Mouse (Mus musculus) yolk sac, embryonic 10.5 days (tissue): Measurements from ENCODE around the gene Rnf181.

Experiments used
- DNase-seq: peaks from one replicate; pipeline ENCODE4 v3.0.0-alpha.2; 2017; ENCODE audit warnings: low spot score

Rnf181 gene

DNA sequence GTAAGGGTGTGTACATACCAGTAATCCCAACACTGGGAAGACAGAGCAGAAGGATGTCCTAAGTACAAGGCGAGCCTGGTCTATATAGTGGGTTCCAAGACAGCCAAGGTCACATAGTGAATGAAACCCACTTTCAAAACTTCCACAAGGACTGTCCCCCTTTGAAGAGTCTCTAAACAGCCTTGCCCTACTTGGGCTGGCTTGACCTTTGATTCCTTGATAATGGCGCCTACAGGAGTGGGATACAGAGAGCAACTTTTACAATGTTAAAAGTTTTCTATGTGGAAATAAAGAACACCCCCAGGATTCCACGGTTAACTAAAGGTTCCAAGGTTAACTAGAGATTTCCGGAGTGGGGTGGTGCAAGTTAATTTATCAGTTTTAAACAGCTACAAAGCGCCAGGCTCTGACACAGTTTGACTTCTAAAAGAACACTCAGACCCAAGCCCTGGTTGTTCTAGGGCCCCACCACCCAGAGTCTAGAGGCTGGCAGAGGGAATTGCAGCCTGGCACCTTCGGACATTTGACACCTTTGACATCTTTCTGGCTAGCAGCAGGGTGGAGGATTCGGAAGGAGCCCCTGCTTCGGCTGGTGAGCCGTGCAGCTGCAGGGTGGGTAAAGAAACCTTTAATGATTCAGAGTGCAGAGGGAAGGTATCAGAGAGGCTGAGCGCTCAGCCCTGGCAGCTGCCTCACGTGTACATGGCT is 6.7 kb downstream of the Rnf181 start:
- DNase-seq, result peak; percentile 64

DNA sequence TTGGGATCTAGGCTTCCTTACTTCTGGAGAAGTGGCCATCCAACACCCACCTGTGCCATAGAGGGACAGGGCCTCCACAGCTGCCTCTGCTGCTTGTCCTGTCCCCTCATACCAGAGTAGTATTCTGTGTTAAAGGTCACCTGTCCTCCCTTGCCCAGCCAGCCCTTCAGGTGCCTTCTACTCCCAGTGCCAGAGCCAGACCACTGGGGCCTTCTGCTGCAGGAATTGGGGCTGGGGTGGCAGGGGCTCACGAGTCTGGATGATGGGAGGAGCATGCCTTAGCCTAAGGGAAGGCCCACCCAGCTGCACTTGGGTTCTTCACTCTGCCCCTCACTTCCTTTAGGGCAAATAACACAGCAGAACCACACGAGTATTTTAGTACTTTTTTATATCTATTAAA is 7.4 kb downstream of the Rnf181 start:
- peak; percentile 55 for DNase-seq

- DNase-seq, result no peak
Measured at GRCm38 (mm10) chr6:72358086-72358764, 8.5 kb downstream of the Rnf181 start.

- DNase-seq, result peak; percentile 63
Measured at GRCm38 (mm10) chr6:72357164-72358079, 9.3 kb downstream of the Rnf181 start.

- peak; percentile 72 for DNase-seq
Measured at GRCm38 (mm10) chr6:72356001-72356532, 10.7 kb downstream of the Rnf181 start.

DNA sequence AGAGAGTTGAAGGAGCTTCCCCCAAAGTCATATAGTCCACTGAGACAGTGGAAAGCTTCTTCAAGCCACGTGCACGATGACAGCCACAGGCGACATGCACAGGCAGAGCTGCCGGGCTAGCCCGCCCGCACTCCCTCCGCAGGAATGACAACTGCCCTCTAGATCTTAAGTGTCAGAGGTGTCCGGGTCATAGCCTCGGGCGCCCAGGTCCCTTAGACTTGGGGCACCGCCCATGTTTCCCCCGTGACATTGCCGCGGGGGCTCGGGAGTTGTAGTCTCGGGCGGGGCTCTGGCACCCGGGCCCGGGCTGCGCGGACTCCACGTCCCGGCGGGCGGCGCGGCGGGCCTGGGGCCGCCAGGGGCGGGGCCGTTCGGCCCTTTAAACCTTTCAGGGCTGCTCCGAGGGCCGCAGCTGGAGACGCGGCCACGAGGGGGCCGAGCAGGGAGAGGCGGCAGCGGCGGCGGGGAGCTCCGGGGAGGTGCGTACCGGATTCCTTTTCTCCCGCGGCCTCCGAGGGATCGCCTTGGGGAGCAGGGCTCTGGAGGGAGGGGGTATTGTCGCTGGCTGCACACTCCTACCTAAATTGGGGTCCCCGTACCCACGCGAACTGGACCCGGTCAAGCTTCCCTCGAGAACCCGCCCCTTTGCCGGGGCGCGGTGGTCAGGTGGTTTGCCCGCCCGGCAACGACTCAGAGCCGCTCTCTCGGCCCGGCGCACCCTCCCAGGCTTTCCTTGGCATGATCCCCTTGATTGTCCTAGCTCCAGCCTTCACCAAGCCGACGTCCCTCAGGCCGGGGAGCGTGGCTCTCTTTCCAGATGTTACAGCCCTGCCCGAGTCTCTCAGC is 11.5 kb downstream of the Rnf181 start, which contains the start of gene Tmem150a:
Gene Tmem150a (plus strand): TSS at position 382 of the 846 bp plus-strand sequence.
- DNase-seq, result peak; percentile 93

GRCm38 (mm10) chr6:72354025-72354424 is 12.7 kb downstream of the Rnf181 start:
- DNase-seq, result no peak

GRCm38 (mm10) chr6:72352636-72353405 is 13.9 kb downstream of the Rnf181 start:
- DNase-seq, result no peak

GRCm38 (mm10) chr6:72350214-72350613 is 16.5 kb downstream of the Rnf181 start:
- no peak for DNase-seq

- DNase-seq, result no peak
Measured at GRCm38 (mm10) chr6:72348411-72348810, 18.3 kb downstream of the Rnf181 start.

DNA sequence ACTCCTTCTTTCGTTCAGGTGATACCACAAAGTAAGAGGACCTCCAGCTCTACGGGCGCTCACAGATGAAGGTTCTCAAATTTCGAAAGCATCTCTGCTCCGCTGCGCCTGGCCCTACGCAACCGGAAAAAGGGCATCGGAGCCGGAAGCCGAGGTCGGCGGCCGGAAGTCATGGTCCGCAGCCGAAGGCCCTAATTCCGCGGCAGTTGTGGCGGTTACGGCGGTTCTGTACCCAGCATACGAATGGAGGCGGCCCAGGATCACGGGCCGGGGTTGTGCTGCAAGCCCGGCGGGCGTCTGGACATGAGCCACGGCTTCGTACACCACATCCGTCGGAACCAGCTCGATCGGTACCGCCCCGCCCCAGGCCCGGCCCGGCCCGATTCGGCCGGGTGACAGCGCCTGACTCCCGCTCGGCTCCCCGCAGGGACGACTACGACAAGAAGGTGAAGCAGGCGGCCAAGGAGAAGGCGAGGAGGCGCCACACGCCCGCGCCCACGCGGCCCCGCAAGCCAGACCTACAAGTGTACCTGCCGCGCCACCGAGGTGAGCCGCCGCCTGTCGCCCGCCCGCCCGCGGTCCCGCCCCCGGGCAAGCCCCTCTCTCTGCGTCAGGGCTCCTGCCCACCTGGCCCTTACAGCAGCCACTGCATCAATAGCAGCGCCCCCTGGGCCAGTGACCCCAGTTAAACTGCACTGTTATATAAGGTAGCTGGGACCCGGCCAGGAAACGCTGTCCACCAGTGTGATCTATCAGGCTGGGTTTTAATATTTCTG is 19.4 kb downstream of the Rnf181 start, which contains the start of gene 0610030E20Rik:
Gene 0610030E20Rik (plus strand): TSS at position 152 of the 776 bp plus-strand sequence.
- peak; percentile 81 for DNase-seq

DNA sequence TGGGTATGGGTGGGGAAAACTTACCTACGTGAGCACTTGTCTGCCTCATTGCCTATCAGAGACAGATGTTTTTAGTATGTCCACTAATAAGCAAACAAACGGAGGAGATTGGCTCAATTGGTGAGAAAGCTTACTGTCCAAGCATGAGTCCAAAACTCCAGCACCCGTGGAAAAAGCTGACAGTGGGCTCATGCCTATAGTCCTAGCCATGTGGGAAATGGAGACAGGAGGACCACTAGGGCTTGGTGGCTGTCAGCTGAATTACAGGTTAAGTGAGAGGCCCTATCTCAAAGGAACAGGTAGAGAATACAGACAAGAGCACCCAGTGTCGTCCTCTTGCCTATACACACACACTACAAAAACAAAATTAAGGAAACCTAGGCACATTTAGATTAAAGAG is 20.5 kb downstream of the Rnf181 start:
- DNase-seq, result no peak

GRCm38 (mm10) chr6:72345633-72346032 is 21.1 kb downstream of the Rnf181 start:
- no peak for DNase-seq

- peak; percentile 89 for DNase-seq
Measured at GRCm38 (mm10) chr6:72345074-72345567, 21.6 kb downstream of the Rnf181 start, which contains the start of gene Usp39. TSS of gene Usp39 (minus strand) at chr6:72345184.

DNA sequence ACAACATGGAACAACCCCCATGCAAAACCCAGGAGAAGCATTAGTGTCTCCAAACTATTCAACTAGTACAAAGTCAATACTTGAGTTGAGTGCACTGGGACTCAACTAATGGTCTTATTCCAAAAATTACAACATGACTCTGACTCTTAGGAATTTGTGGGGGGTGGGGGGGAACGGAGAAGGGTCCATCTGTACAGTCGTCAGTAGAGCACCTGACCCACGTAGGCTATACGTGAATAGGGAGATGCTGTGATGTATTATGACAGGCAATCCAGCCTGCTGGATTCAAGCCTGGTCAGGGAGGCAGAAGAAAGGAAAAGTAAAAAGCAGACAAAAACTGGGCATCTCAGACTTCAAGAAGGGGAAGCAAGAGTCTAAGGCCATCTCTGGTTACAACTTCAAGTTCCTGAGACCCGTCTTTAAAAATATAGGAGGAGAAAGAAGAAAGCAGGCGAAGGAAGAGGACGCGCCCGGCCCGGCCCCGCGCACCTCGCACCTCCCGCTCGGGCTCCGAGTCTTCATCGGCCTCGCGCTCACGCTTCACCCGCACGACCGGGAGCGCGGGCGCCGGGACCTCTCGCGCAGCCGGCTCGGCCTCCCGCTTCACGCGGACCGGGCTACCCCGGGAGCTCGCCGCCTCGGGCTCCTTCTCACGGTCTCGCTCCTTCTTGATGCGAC is 22.2 kb downstream of the Rnf181 start:
- no peak for DNase-seq

- DNase-seq, result no peak
Measured at GRCm38 (mm10) chr6:72340481-72340880, 26.3 kb downstream of the Rnf181 start.

DNA sequence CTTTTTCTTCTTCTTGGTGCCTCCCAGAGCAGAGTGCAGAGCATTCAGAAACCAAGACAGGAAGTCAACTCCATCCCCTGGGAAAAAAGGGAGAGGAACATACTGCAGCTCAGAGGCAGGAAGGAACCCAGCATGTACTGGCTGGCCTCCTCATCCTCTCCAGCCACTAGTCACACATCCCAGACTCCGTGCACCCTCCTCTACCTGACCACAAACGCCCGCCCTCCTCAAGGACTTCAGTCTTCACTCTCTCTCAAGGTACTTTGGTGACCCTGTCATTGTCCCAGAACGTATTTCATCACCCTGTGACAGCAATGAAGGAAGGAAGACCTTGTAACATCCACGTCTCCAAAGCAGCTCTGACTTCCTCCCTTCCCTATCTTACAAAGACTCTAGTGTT is 33.6 kb downstream of the Rnf181 start:
- DNase-seq, result no peak

DNA sequence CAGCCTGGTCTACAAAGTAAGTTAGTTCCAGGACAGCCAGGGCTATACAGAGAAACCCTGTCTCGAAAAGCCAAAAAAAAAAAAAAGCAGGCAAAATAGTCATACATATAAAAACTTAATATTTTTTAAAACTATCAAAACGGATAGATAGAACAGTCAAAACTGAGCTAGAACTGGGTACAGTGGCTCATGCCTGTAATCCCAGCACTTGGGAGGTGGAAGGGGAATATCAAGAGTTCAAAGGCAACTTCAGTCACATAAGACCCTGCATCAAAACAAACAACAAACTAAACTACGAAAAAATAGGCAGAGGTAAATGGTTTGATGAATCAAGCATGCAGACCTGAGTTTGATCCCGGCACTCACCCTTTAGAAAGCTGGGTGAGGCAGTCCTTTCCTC is 36.6 kb downstream of the Rnf181 start:
- no peak for DNase-seq

DNA sequence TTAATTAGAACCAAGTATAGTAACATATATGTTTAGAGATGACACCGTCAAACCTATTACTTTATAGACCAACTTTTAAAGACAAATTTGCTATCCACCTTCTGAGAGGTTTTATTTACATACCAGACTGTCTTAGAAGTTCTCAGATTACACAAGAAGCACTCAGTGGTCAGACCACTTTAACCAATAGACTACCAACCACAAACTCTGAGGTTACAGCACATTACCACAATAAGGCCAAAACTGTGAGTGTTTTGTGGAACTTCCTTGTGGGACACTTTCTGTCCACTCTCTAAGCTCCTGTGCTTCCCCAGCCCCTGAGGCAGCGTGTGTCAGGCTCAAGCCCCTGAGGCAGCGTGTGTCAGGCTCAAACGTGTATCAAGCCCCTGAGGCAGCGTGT is 37.7 kb downstream of the Rnf181 start:
- no peak for DNase-seq
